Mouse (Mus musculus): ENCODE measurements at regions not wholly inside any gene's neighbourhood (a gene's known extent, or its start where the extent isn't known, plus 50 kb on each side); places are given as distances from the start of the nearest gene placed in this dataset.

DNA sequence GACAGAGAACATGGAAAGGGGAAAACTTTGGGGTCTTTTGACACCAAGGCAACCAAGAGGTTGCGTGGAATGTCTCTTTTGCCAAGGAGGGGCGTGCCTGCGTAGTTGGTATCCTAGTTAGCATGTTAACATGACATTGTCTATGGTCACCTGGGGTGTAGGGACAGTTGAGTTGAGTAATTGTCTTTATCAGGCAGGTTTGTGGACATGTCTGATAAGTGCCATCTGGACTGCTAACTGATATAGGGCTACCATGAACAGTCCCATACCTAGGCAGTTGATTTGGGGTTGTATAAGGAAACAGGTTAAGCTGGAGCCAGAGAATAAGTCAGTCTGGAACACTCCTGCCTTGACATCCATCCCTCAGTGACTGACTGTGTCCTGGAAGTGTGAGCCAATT, 197.6 kb downstream of the Pten start:
- no peak for TF ChIP-seq POLR2A (IDR thresholded peaks at IDR 0.05; ENCODE audit: low read depth, low read length)
- TF ChIP-seq CTCF (conservative IDR thresholded peaks at IDR 0.05; ENCODE audit: insufficient read depth, insufficient read length, low read depth, low read length), result no peak
